Mouse (Mus musculus): ENCODE data around the gene Bap1.

Gene Bap1

DNA sequence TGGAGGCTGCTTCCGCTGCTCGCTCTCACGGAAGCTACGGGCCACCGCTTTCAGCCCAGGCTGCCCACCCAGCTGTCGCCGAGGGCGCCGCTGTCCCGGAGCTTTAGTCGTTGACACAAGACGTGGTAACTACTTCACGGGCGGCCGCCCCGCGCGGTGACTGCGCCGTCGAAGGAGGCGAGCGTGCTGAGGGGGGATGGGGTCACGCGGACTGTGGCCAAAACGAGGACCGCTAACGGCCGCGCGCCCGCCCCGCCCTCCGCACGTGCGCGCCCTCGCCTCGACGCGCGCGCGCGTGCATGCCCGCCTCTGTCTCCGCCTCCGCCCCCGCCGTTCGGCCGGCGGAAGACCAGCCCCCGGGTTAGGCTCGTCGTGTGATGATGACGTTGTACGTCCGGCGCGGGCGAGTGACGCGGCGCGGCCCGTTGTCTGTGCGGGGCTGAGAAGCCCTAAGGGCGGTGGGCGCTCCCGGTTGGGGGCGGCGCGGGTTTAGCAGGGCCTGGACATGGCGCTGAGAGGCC, at the start of gene Bap1, which contains the start of gene Phf7:
Gene Bap1 (plus strand): TSS at position 367 of the 521 bp plus-strand sequence.
Gene Phf7 (minus strand): TSS at position 234 of the 521 bp plus-strand sequence.
- DNase-seq (ENCODE audit: low spot score) = peak; percentile 89

DNA sequence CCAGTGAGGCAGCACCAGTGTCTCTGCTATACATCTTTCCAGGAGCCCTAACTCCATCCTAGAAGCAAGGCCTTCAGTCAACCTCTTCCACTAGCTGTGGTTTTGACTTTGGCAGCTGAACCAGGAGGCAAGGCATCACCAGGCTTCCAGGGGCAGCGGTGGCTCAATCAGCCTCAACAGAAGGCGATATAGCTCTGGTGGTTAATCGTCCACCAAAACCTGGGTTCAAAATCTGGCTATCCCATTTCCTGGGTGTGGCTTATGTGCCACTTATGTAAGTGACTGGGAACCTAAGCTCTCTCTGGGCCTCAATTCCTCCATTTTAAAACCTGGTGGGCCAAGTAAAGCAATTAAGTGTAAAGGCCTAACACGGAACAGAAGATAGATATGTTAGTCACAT, 46.4 kb upstream of the Bap1 start:
- no peak for DNase-seq (ENCODE audit: low spot score)

DNA sequence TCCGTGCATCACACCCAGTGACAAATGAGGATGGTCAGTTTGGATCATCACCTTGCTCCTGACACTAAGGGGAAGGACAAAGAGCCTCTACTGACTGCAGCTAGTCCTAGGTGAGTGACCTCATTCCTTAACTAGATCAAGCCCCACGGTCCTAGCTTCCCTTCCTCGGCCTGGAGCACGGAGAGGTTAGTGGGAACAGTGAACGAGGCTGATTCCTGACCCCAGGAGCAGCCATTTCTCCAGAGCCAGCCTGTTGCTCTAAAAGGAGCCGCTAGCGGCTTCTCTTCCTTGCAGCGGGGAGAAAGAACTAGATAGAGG, 46.0 kb upstream of the Bap1 start:
- no peak for DNase-seq (ENCODE audit: low spot score)

DNA sequence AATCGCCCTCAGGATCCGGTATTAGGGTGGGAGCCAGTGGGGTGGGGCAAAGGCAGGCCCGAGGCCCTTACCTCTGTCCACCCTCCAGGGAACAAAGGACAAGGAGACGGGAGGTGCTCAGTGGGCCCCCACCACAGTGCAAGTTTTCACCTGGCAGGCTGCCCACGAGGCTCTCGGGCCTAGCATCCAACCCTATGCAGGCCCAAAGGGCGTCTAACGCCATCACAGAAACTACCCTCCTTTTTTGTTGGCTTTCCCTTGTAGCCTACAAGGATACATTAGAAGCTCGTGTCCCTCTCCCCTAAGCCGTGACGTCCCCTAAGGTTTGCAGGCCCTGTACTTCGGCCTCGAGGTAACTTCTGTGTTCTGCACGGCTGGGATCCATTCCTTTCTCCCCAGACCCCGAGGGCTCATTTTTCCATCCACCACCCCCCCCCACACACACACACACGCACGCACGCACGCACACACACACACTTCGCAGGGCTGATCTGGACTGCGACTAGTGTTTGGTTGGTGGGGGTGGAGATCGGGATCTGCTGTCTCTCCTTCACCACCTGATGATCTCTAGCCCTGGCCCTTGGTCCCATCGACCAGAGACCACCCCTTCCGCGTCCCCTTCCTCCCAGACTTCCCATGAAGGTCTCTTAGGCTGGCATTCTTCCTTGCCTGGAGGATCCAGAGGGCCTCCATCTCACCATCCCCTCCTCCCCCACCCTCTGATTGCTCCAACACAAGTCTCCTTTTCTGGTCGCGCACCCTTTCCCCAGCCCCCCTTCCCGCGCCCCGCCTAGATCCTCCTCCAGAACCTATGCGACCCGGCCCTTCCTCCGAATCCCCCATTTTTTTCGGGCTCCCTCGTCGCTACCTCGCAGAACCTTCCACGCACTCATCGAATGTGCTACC, 45.4 kb upstream of the Bap1 start:
- no peak for DNase-seq (ENCODE audit: low spot score)

DNA sequence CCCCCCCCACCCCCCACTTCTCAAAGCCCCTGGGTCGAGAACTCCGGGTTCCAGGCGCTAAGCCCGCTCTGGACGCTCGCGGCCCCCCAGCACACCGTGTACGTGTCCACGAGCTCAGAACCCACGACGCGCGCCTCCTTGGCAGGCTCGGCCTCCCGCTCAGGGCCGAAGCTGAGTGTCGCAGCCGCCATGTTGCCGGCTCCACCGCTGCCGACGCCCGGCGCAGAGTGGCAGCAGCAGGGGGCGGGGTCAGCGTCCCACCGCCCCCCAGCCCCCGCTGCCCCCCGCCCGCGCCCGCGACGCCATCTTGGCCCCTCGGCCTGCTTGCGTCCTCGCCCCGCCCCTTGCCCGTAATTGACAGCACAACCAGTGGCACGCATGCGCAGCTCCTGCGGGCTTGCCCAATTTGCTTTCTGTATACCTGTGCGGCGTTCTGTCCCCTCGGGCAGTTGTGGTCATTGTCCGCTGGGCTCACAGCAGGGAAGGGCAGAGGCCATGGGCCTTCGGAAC, 44.7 kb upstream of the Bap1 start:
- DNase-seq (ENCODE audit: low spot score) = peak; percentile 84

DNA sequence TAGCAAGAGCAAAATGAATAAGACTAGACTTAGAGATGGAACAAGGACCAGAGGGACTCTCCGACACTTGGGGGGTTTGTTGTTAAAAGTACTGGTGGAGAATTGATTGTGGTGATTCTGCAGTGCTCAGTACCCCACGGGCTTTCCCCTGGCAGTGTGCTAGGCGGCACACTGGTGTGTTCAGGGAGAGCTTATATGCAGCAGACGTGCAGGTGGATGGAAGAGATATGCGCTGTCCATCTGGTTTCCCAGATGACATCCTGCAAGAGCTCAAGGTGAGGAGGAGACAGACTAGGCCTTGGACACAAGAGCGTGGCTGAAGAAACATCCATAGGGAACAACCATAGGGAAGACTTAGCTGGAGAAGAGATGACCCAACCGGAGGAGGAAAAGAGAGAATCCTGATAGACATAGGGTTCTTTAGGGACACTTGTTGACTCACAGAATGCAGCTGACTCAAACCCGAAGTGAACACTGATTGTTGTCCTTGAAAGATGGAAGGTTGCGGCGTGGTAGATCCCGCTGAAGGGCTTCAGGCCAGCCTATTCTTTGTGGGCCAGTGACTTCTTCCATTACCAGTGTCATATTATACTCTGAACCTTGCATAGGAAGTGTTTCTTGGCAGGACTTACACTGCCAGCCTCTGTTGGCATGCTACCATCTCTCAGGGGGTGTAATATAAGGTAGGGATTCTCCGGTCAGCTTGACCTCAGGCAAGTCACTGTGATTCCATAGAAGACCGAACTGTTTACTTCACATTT, 44.0 kb upstream of the Bap1 start:
- DNase-seq (ENCODE audit: low spot score) = no peak

- no peak for DNase-seq (ENCODE audit: low spot score)
Measured at GRCm38 (mm10) chr14:31208084-31208483, 43.2 kb upstream of the Bap1 start, which contains the start of gene Tnnc1. Gene Tnnc1 (plus strand): TSS chr14:31208312.

GRCm38 (mm10) chr14:31209133-31209557, 42.1 kb upstream of the Bap1 start:
- DNase-seq (ENCODE audit: low spot score) = no peak

DNA sequence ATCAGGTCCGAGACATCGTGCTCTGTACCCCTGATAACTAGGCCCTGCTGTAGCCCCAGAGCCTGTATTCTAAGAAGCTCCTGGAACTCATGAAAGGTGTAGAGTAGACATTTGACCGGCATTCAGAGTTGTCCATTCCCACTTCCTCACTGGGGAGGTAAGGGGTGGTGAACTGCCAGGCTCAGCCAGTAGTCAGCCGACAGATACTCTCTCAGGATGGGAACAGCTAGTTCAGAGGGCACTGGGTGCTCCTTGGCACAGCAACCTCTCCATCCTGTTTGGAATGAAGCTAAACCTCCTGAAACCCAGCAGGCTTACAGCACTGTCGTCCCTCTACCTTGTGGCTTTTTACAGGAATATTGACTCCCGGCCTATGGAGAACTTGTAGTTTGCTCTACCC, 39.4 kb upstream of the Bap1 start:
- DNase-seq (ENCODE audit: low spot score) = no peak

GRCm38 (mm10) chr14:31212499-31212898, 38.8 kb upstream of the Bap1 start:
- no peak for DNase-seq (ENCODE audit: low spot score)

DNA sequence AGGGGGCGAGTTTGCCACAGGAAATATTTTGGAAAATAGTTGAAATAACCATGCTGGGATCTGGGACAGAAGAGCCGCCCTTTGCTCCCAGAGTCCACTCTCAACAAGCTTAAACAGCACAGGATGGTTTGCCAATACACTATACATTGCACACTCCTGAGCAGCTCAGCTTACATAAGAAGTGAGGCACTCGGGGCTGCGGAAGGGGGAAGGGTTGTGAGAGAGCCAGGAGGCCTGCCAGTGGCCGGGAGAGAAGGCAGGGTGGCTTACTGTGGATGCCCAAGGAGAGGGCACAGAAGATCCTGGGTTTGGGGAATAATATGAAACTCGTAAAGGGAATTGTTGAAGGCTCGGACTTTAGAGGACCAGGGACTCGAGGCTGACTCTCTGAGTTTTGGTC, 37.4 kb upstream of the Bap1 start:
- DNase-seq (ENCODE audit: low spot score) = no peak

- no peak for DNase-seq (ENCODE audit: low spot score)
Measured at GRCm38 (mm10) chr14:31214684-31215083, 36.6 kb upstream of the Bap1 start.

GRCm38 (mm10) chr14:31215157-31216002, 35.9 kb upstream of the Bap1 start:
- DNase-seq (ENCODE audit: low spot score) = no peak

DNA sequence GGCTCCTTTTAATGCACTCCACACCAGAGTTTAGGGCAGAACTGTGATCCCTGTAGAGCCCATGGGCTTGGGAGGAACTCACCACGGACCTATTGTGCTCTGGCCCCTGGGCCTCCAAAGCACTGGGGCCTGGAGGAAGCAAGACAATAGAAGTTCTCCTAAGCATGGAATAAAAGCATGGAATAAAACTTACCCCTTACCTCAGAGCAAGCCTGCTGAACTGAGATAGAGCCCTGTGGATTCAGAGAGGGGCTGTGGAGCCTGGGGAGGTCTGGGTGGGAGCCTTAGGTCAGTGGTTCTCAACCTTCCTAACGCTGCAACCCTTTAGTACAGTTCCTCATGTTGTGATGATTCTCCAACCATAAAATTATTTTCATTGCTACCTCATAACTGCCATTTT, 34.4 kb upstream of the Bap1 start, which contains the start of gene Nisch:
Gene Nisch (minus strand): TSS at position 101 of the 400 bp plus-strand sequence.
- DNase-seq (ENCODE audit: low spot score) = no peak

- DNase-seq (ENCODE audit: low spot score) = no peak
Measured at GRCm38 (mm10) chr14:31217666-31218065, 33.6 kb upstream of the Bap1 start, which contains the start of gene Sema3g. Gene Sema3g (plus strand): TSS chr14:31217860.

GRCm38 (mm10) chr14:31226978-31227377, 24.3 kb upstream of the Bap1 start:
- no peak for DNase-seq (ENCODE audit: low spot score)

DNA sequence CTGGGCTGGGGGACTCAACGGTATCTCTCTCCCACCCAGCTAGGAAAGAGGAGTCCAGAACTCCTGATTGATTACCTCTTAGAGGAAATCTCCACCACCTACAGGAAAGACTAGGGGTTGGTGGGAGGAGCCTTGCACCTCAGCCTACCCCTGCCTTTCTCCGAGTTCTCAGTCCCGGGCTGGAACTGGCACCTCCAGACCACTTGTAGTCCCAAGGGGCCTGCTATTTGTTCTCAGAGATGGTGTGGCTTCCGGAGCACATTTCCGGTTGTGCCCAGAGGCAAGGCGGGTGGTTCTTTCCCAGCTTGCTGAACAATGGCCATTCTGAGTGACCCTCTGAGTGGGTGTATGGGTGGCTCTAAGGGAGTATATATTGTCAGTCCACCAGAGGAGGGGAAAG, 23.0 kb upstream of the Bap1 start:
- no peak for DNase-seq (ENCODE audit: low spot score)

- no peak for DNase-seq (ENCODE audit: low spot score)
Measured at GRCm38 (mm10) chr14:31230442-31230841, 20.8 kb upstream of the Bap1 start.

GRCm38 (mm10) chr14:31232404-31233069, 18.7 kb upstream of the Bap1 start:
- DNase-seq (ENCODE audit: low spot score) = no peak

GRCm38 (mm10) chr14:31233070-31233995, 17.9 kb upstream of the Bap1 start:
- no peak for DNase-seq (ENCODE audit: low spot score)
